Mouse (Mus musculus): Measurements from ENCODE around the gene Mgll. TPM values are rescaled to one million over a fixed set of nuclear protein-coding genes. Genes with fewer than 3 reads are reported as not detected.

The Mgll gene
- total RNA-seq, 2 experiments from 2014 or later, result 185 to 189 TPM

GRCm38 (mm10) chr6:88840211-88840610, 116.0 kb downstream of the Mgll start:
- H3K27ac ChIP-seq, result no peak overlapping the region
- DNase-seq (ENCODE audit: extremely low spot score in 1 of 2, low spot score in 2 of 2), result no peak
- H3K4me3 ChIP-seq, result peak overlapping the region; percentile 93; the same call in 1 of the 2 replicates
- intact Hi-C loops (cut with DNase I), result no loop called here
- TF ChIP-seq CTCF (IDR thresholded peaks at IDR 0.05), result no peak

GRCm38 (mm10) chr6:88840791-88841513, 116.7 kb downstream of the Mgll start:
- intact Hi-C loops (cut with DNase I), result no loop called here
- H3K4me3 ChIP-seq, result peak overlapping the region; percentile 93
- no peak for TF ChIP-seq CTCF (IDR thresholded peaks at IDR 0.05)
- DNase-seq (ENCODE audit: extremely low spot score in 1 of 2, low spot score in 2 of 2), result no peak
- peak overlapping the region; percentile 94 for H3K27ac ChIP-seq

DNA sequence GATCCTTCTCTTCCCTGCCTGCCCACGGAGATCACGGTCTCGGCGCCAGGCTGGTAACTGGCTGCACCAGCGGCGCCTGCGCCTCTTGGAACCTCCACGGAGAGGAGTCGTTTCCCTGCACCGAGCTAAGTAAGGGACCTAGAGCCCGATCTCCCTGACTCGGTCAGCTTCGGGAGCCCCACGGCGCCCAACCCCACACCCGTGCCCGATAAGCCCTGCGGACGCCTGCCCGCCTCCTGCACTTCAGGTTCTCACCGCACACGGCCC, 117.2 kb downstream of the Mgll start:
- Histone ChIP-seq H3K27ac (peak overlapping the region; percentile 94), H3K4me3 (peak overlapping the region; percentile 93)
- intact Hi-C loops (cut with DNase I), result no loop called here
- no peak for TF ChIP-seq CTCF (IDR thresholded peaks at IDR 0.05)
- DNase-seq (ENCODE audit: extremely low spot score in 1 of 2, low spot score in 2 of 2), result no peak

DNA sequence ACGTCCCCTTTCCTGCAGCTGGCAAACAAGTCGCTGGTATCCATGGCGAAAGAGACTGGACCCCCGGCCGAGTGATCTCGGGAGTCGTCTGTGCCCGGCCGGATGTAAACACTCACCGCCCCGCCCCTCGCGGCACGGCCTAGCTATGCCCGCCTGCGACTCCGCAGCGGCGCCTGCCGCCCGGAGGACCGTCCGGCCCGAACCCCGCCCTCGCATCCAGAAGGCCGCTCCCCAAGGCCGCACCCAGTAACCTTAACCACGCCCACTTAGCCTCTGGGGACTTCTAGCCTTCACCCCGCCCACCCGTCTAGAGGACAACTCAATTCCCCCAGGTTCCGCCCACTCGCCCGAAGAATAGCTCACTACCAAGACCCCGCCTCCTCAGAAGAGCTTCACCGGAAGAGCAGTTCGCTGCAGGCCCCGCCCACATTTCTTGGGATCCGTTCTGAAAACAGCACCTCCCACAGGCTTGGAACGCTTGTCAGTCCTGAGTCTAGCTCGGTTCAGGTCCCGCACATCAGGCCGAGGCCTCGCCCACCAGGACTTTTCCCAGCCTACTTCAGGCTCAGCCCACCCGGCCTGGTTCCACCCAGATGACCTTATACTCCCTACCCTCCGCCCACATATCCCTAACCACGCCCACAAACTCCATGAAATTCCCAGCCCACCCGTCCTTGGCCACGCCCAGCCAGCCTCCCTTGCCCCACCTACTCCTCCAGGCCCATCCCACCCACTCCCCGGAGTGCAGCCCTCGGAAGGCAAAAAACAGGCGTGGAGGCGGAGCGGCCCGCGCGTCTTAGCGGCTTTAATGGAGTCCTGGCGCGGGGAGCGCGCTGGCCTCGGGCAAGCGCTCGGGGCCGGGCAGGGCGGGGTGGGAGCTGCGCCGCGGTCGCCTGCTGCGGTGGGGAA, 117.8 kb downstream of the Mgll start, which contains the start of gene Abtb1:
TSS of gene Abtb1 (minus strand) at position 204 of the 909 bp plus-strand sequence.
- TF ChIP-seq CTCF (IDR thresholded peaks at IDR 0.05), result peak; percentile 61
- Histone ChIP-seq H3K27ac (peak within 1 kb of the TSS; percentile 94), H3K4me3 (peak within 1 kb of the TSS; percentile 93)
- DNase-seq (ENCODE audit: extremely low spot score in 1 of 2, low spot score in 2 of 2), result peak; percentile 97 to 98
- intact Hi-C loops (cut with DNase I), result no loop called here

- Histone ChIP-seq H3K27ac (peak overlapping the region; percentile 94), H3K4me3 (peak overlapping the region; percentile 93)
- intact Hi-C loops (cut with DNase I), result no loop called here
- TF ChIP-seq CTCF (IDR thresholded peaks at IDR 0.05), result no peak
- DNase-seq (ENCODE audit: extremely low spot score in 1 of 2, low spot score in 2 of 2), result peak in 1 of 2 experiments; percentile 64
These were observed 118.5 kb downstream of the Mgll start for GRCm38 (mm10) chr6:88842731-88843151.

DNA sequence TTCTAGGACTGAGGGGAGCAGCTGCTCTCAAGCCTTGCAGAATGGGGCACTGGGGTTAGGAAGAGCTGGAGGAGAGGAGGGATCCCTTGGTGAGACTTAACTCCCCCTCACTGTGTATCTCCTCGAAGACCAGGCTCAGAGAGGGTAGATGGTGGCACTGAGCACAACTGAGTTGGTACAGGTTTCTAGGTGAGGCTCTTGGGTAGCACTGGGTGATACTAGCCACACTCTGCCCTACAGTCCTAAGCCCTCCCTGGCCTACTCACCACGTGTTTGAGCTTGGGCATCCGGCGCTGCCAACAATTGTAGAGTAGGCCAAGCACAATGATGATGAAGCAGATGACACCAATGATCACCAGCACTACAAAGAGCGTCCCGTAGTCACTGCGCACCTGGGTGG, 119.0 kb downstream of the Mgll start:
- Histone ChIP-seq H3K27ac (peak overlapping the region; percentile 94; the same call in 1 of the 2 replicates), H3K4me3 (peak overlapping the region; percentile 93)
- no peak for DNase-seq (ENCODE audit: extremely low spot score in 1 of 2, low spot score in 2 of 2)
- intact Hi-C loops (cut with DNase I), result no loop called here
- no peak for TF ChIP-seq CTCF (IDR thresholded peaks at IDR 0.05)

DNA sequence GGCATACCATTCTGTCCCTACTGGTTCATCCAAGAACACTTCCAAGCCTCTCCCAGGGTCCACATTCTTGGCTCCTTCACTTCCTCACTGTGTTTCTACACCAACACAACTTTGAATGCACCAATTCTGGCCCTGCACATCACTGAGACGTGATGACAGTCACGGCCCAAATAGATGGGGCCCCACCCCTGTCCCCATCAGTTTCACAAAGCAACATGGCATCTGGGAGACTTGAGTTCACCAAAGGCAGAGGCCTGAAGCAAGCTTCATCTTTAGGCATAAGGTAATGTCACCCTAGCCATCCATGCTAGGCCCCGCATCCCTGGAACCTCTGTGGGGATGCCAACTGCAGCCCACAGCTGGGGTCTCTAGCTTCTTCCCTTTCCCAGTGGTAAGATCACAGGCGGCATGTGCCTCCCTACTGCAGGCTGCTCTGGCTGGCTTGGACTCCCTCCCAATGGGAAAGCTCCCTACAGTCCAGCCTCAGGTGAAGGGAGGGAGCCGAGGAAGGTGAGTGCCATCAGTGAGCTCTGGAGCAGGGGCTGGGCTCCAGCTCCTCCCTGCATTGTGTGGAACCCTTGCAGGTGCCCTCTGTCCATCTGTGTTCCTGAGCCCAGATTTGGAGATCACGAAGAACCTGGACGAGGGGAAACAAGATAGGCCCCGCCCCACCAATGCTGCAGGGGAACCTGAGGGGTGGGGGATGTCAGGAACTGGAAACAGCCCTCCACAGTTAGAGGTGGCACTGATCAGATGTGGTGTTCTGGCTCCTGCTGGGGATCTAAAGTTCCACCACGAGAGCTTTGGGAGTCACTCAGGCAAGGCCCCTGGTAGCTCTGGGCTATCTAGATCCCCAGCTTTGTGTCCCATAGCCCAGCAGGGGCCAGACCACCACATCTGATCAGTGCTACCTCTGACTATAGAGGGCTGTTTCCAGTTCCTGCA, 119.8 kb downstream of the Mgll start:
- intact Hi-C loops (cut with DNase I), result no loop called here
- no peak for DNase-seq (ENCODE audit: extremely low spot score in 1 of 2, low spot score in 2 of 2)
- no peak for TF ChIP-seq CTCF (IDR thresholded peaks at IDR 0.05)

GRCm38 (mm10) chr6:88844901-88845565, 120.8 kb downstream of the Mgll start:
- intact Hi-C loops (cut with DNase I), result no loop called here
- Histone ChIP-seq H3K4me3 (no peak overlapping the region), H3K27ac (no peak overlapping the region)
- DNase-seq (ENCODE audit: extremely low spot score in 1 of 2, low spot score in 2 of 2), result no peak
- TF ChIP-seq CTCF (IDR thresholded peaks at IDR 0.05), result no peak

More for the DNA sequence above, 119.8 kb downstream of the Mgll start:
- Histone ChIP-seq H3K4me3 (no peak overlapping the region), H3K27ac (no peak overlapping the region)

DNA sequence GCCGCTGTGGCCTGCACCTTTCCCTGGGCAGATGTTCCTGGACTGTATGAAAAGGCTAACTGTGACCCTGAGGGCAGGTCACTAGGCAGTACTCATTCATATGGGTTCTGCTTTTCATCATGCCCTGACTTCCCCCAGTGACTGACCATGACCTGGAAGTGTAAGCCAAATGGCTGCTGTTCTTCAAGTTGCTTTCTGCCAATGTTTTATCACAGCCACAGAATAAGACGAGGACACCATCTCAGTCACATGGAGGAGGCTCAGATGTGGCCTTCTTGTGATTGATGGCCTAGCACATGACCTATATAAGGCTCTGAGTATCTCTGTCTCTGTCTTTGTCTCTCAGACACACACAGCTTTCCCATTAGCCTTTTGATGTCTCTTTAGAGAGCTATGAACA, 123.4 kb downstream of the Mgll start:
- intact Hi-C loops (cut with DNase I), result no loop called here
- no peak for DNase-seq (ENCODE audit: extremely low spot score in 1 of 2, low spot score in 2 of 2)

DNA sequence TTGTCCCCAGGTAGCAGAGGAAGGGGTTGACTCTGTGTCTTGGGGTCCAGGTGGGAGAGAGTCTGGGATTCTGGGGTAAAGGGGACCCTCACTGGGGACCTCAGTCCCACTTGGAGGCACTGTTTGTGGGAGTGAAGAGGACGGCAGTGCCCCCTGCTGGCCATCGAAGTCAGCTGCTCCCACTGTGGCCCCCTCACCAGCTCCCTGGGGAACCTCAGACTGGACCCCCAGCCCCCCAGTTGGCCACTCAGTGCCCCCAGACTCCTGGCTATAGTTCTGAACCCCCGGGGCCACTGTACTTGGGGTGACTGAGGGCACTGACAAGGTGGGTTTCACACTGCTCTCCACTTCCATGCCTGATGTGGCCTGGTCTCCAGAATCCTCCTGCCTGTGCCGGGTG, 125.1 kb downstream of the Mgll start:
- no peak for DNase-seq (ENCODE audit: extremely low spot score in 1 of 2, low spot score in 2 of 2)
- Histone ChIP-seq H3K4me3 (no peak overlapping the region), H3K27ac (no peak overlapping the region)
- peak; percentile 62 for TF ChIP-seq CTCF (IDR thresholded peaks at IDR 0.05)
- intact Hi-C loops (cut with DNase I), result no loop called here

More for the DNA sequence above, 123.4 kb downstream of the Mgll start:
- H3K27ac ChIP-seq, result no peak overlapping the region
- TF ChIP-seq CTCF (IDR thresholded peaks at IDR 0.05), result no peak
- H3K4me3 ChIP-seq, result no peak overlapping the region

DNA sequence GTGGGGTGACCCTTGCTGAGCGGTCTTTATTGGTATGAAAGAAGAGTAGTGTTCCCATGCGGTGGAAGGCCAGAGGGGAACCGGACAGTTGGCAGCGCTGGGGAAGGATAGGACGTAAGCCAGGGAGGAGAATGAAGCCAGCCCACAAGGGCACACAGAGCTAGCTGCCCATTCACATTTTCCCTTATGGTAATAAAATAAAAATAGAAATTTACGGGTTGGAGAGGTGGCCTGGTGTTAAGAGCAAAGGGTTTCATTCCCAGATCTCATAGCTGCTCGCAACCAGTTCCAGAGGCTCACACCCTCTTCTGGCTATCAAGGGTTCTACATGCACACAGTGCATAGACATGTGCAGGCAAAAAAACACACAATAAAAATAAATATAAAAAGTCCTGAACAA, 125.8 kb downstream of the Mgll start:
- no peak for DNase-seq (ENCODE audit: extremely low spot score in 1 of 2, low spot score in 2 of 2)
- Histone ChIP-seq H3K27ac (no peak overlapping the region), H3K4me3 (no peak overlapping the region)
- intact Hi-C loops (cut with DNase I), result no loop called here
- peak; percentile 9 for TF ChIP-seq CTCF (IDR thresholded peaks at IDR 0.05)

Data from left cerebral cortex, adult 2 months (tissue).